In the genomic region with DNA sequence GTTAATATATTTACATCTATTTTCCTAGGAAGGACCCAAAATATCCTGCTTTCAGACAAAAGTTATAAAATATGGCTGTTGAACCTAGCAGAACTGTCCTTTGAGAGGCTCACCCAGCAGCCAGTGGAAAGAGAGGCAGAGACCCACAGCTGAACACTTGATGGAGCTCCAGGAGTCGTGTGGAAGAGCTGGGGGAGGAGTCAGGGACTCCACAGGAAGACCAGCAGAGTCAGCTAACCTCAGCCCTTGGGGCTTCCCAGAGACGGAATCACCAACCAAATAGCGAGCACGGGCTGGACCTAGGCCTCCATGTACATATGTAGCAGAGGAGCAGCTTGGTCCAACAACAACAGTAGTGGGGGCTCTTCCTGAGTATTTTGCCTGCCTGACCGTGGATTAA, we compare ENCODE assay signal across 8 mouse cellular contexts. TPM values are rescaled to one million over a fixed set of nuclear protein-coding genes. Genes with fewer than 3 reads are reported as not detected.
DNase-seq lines count a peak whose midpoint lies in the region; ATAC-seq and TF ChIP-seq lines count a peak whose summit lies in the region.
"Had no signal": no experiment of that assay in that cellular context is flagged by ENCODE, and none has a peak within 500 bp of the region (broad histone marks: within the 10 kb centered on the region; RNA-seq: fewer than 3 reads in every experiment).

No protein-coding gene starts in this region.

- DNase-seq in hindbrain, postnatal 0 days (ENCODE audit: low spot score), result peak; percentile 9
- DNase-seq in hindbrain, embryonic 10.5 days (ENCODE audit: low spot score), result no peak
- peak; percentile 39 for DNase-seq in heart, postnatal 0 days (ENCODE audit: low spot score)
- peak; percentile 60 for DNase-seq in lung, postnatal 0 days (ENCODE audit: low spot score)
- DNase-seq in frontal cortex, adult 2 months (ENCODE audit: extremely low spot score in 1 of 2, low spot score in 1 of 2), result no peak

- no peaks in the 10 kb centered on the region for H3K27me3 ChIP-seq in hindbrain, postnatal 0 days (ENCODE audit: insufficient read depth, low read length)
- H3K27me3 ChIP-seq in hindbrain, embryonic 10.5 days (ENCODE audit: insufficient read depth, poor library complexity, severe bottlenecking), result no peaks in the 10 kb centered on the region
- H3K27me3 ChIP-seq in heart, postnatal 0 days (ENCODE audit: control insufficient read depth, insufficient read depth, low read length), result no peaks in the 10 kb centered on the region
- H3K27me3 ChIP-seq in lung, postnatal 0 days (replicated peaks; ENCODE audit: insufficient read depth, low read length), result no peaks in the 10 kb centered on the region
- H3K27me3 ChIP-seq: embryonic facial prominence, embryonic 15.5 days had no signal

- H3K27ac ChIP-seq in hindbrain, postnatal 0 days, result no peak overlapping the region
- no peak overlapping the region for H3K27ac ChIP-seq in hindbrain, embryonic 10.5 days
- no peak overlapping the region for H3K27ac ChIP-seq in bone marrow, adult 2 months (ENCODE audit: control insufficient read depth, insufficient read depth, low read depth, low read length, poor library complexity)
- no peak overlapping the region for H3K27ac ChIP-seq in heart, postnatal 0 days (ENCODE audit: low read depth)
- H3K27ac ChIP-seq in lung, postnatal 0 days (ENCODE audit: low read length), result no peak overlapping the region
- H3K27ac ChIP-seq: embryonic facial prominence, embryonic 15.5 days had no signal

- H3K9me3 ChIP-seq in hindbrain, postnatal 0 days (ENCODE audit: low read length), result no peaks in the 10 kb centered on the region
- no peaks in the 10 kb centered on the region for H3K9me3 ChIP-seq in hindbrain, embryonic 10.5 days
- no peaks in the 10 kb centered on the region for H3K9me3 ChIP-seq in heart, postnatal 0 days (replicated peaks; ENCODE audit: control insufficient read depth, low read length)
- no peaks in the 10 kb centered on the region for H3K9me3 ChIP-seq in lung, postnatal 0 days (ENCODE audit: low read length)
- H3K9me3 ChIP-seq: embryonic facial prominence, embryonic 15.5 days had no signal

- H3K36me3 ChIP-seq in hindbrain, postnatal 0 days (ENCODE audit: insufficient read depth, low read length), result peaks cover 20% of the 10 kb centered on the region
- H3K36me3 ChIP-seq in hindbrain, embryonic 10.5 days, result peaks cover 80% of the 10 kb centered on the region
- H3K36me3 ChIP-seq in heart, postnatal 0 days (replicated peaks; ENCODE audit: control insufficient read depth, insufficient read depth, low read length), result peaks cover 64% of the 10 kb centered on the region
- H3K36me3 ChIP-seq in lung, postnatal 0 days (ENCODE audit: insufficient read depth, low read length), result peaks cover 25% of the 10 kb centered on the region

- H3K9ac ChIP-seq in hindbrain, postnatal 0 days (replicated peaks; ENCODE audit: low read length), result no peak overlapping the region
- H3K9ac ChIP-seq in heart, postnatal 0 days (replicated peaks; ENCODE audit: low read depth, low read length), result no peak overlapping the region
- no peak overlapping the region for H3K9ac ChIP-seq in lung, postnatal 0 days (replicated peaks; ENCODE audit: low read depth)
- H3K9ac ChIP-seq: embryonic facial prominence, embryonic 15.5 days had no signal

- peak; percentile 20; the same call in 1 of the 2 replicates for TF ChIP-seq CTCF in hindbrain, postnatal 0 days (IDR thresholded peaks at IDR 0.05; ENCODE audit: low read depth)
- peak; percentile 20; the same call in 1 of the 2 replicates for TF ChIP-seq CTCF in bone marrow, adult 2 months (IDR thresholded peaks at IDR 0.05; ENCODE audit: control insufficient read depth, insufficient read depth, low read length)
- peak; percentile 29; the same call in 1 of the 2 replicates for TF ChIP-seq CTCF in heart, postnatal 0 days (IDR thresholded peaks at IDR 0.05; ENCODE audit: low read depth)
- TF ChIP-seq CTCF in lung, postnatal 0 days (IDR thresholded peaks at IDR 0.05), result peak; percentile 49

- no peak for ATAC-seq in hindbrain, postnatal 0 days
- ATAC-seq in heart, postnatal 0 days (ENCODE audit: insufficient read depth, low read depth), result peak; percentile 66; the same call in 1 of the 2 replicates
- ATAC-seq in lung, postnatal 0 days, result peak; percentile 60; the same call in 1 of the 2 replicates
- no peak for ATAC-seq in activated CD4-positive, CD25-positive, alpha-beta regulatory T cell, adult 4 months

- no peak overlapping the region for H3K4me3 ChIP-seq in hindbrain, postnatal 0 days (ENCODE audit: low read length)
- H3K4me3 ChIP-seq in hindbrain, embryonic 10.5 days, result no peak overlapping the region
- no peak overlapping the region for H3K4me3 ChIP-seq in bone marrow, adult 2 months (replicated peaks; ENCODE audit: control insufficient read depth, low read depth, low read length)
- H3K4me3 ChIP-seq in heart, postnatal 0 days (ENCODE audit: low read depth, low read length), result no peak overlapping the region
- H3K4me3 ChIP-seq in lung, postnatal 0 days (ENCODE audit: low read depth, low read length), result no peak overlapping the region
- H3K4me3 ChIP-seq: embryonic facial prominence, embryonic 15.5 days had no signal

- 52% methylated on average over 5 of the region's 5 CpGs for WGBS in hindbrain, postnatal 0 days
- WGBS in hindbrain, embryonic 10.5 days, result 62% methylated on average over 5 of the region's 5 CpGs
- WGBS in bone marrow, adult 2 months, result 25% methylated on average over 5 of the region's 5 CpGs
- 31% methylated on average over 5 of the region's 5 CpGs for WGBS in heart, postnatal 0 days
- 49% methylated on average over 5 of the region's 5 CpGs for WGBS in lung, postnatal 0 days

- no peak for TF ChIP-seq EP300 in heart, postnatal 0 days (IDR thresholded peaks at IDR 0.05; ENCODE audit: low read depth)
- no peak for TF ChIP-seq EP300 in lung, postnatal 0 days (IDR thresholded peaks at IDR 0.05)

- TF ChIP-seq POLR2A in bone marrow, adult 2 months (IDR thresholded peaks at IDR 0.05; ENCODE audit: borderline replicate concordance, control insufficient read depth, low read depth, low read length), result no peak

- H3K4me1 ChIP-seq in hindbrain, postnatal 0 days (ENCODE audit: insufficient read depth, low read length), result no peaks in the 10 kb centered on the region
- H3K4me1 ChIP-seq in hindbrain, embryonic 10.5 days (replicated peaks), result no peaks in the 10 kb centered on the region
- no peaks in the 10 kb centered on the region for H3K4me1 ChIP-seq in bone marrow, adult 2 months (ENCODE audit: control insufficient read depth, insufficient read depth, low read length)
- no peaks in the 10 kb centered on the region for H3K4me1 ChIP-seq in heart, postnatal 0 days (ENCODE audit: control insufficient read depth, insufficient read depth)
- H3K4me1 ChIP-seq in lung, postnatal 0 days (ENCODE audit: insufficient read depth, low read depth, low read length), result no peaks in the 10 kb centered on the region
- H3K4me1 ChIP-seq: embryonic facial prominence, embryonic 15.5 days had no signal

- no peak overlapping the region for H3K4me2 ChIP-seq in hindbrain, postnatal 0 days (ENCODE audit: low read depth, low read length)
- H3K4me2 ChIP-seq in heart, postnatal 0 days (ENCODE audit: low read depth, low read length), result no peak overlapping the region
- H3K4me2 ChIP-seq in lung, postnatal 0 days (replicated peaks; ENCODE audit: low read depth, low read length), result no peak overlapping the region
- H3K4me2 ChIP-seq: embryonic facial prominence, embryonic 15.5 days had no signal

RNA-seq across cellular contexts. Expression of a gene that starts 38.6 kb away (rescaled TPM):
- 20.6 and 23.0 TPM in 2 replicates for total RNA-seq in hindbrain, postnatal 0 days (2014; rRNA removed)
- 11.5 and 11.6 TPM in 2 replicates for polyA plus RNA-seq in hindbrain, postnatal 0 days (2015; fragmentation: Nextera tagmentation; extraction: Ambion mirVana)
- 22.2 and 26.4 TPM in 2 replicates for polyA plus RNA-seq in hindbrain, embryonic 10.5 days (2016; fragmentation: Nextera tagmentation; extraction: Ambion mirVana)
- polyA plus RNA-seq in bone marrow, adult 2 months (2011; ENCODE audit: insufficient read depth, insufficient read length, low replicate concordance, missing spikeins), result 21.1 and 26.4 TPM in 2 replicates
- total RNA-seq in heart, postnatal 0 days (2014; rRNA removed; ENCODE audit: low replicate concordance), result 23.7 and 23.8 TPM in 2 replicates
- polyA plus RNA-seq in heart, postnatal 0 days (2015; fragmentation: Nextera tagmentation; extraction: Ambion mirVana), result 10.3 and 11.6 TPM in 2 replicates
- 31.1 and 35.1 TPM in 2 replicates for polyA plus RNA-seq in lung, postnatal 0 days (2015; fragmentation: Nextera tagmentation; extraction: Ambion mirVana)
- 10 to 100 TPM; 10.7 to 11.1 TPM for polyA plus RNA-seq in activated CD4-positive, CD25-positive, alpha-beta regulatory T cell, adult 4 months (2017; shearing (Covaris generic))
- polyA plus RNA-seq in frontal cortex, adult 2 months (2012; rRNA removed), result 57.8 and 64.0 TPM in 2 replicates

Comparison
In these comparisons a context has a peak if more than half of its experiments do, and no peak if none do; other contexts are left out.
1. DNase-seq: peak in hindbrain, postnatal 0 days (single experiment), heart, postnatal 0 days (single experiment) and lung, postnatal 0 days (single experiment); none in hindbrain, embryonic 10.5 days (single experiment) and frontal cortex, adult 2 months (0 of 2).
2. ATAC-seq: peak in heart, postnatal 0 days (single experiment) and lung, postnatal 0 days (single experiment); none in hindbrain, postnatal 0 days (single experiment) and activated CD4-positive, CD25-positive, alpha-beta regulatory T cell, adult 4 months (single experiment).
3. Peak in every context shown above with its lines, with median percentiles within 50 percentile points of each other: CTCF ChIP-seq.